Mouse (Mus musculus) midbrain, embryonic 12.5 days (tissue): ENCODE measurements around the gene Ly6g5c. TPM values are rescaled to one million over a fixed set of nuclear protein-coding genes. Genes with fewer than 3 reads are reported as not detected.

Experiments
- ATAC-seq: fragments of 200-750 bp; cut with Nextera tagmentation; 2 replicates; pipeline ENCODE4 v1.8.0; 2017; ENCODE audit warnings: low read depth, moderate TSS enrichment, moderate library complexity; ENCODE audit not compliant: low FRiP score
- H3K27ac ChIP-seq: fragments of 300-500 bp; sonication (generic); replicated peaks from 2 replicates; pipeline ENCODE4 v1.5.1; 2016; ENCODE audit warnings: mild to moderate bottlenecking
- H3K27me3 ChIP-seq: fragments of 300-500 bp; sonication (generic); 2 replicates; pipeline ENCODE4 v1.6.1; 2016; ENCODE audit warnings: mild to moderate bottlenecking
- H3K36me3 ChIP-seq: fragments of 300-500 bp; sonication (generic); 2 replicates; pipeline ENCODE4 v1.6.1; 2016
- H3K4me1 ChIP-seq: fragments of 300-500 bp; sonication (generic); 2 replicates; pipeline ENCODE4 v1.6.1; 2016
- H3K4me2 ChIP-seq: fragments of 300-500 bp; sonication (generic); replicated peaks from 2 replicates; pipeline ENCODE4 v1.6.1; 2016; ENCODE audit warnings: mild to moderate bottlenecking, moderate library complexity
- H3K4me3 ChIP-seq: fragments of 300-500 bp; sonication (generic); 2 replicates; pipeline ENCODE4 v1.5.1; 2016; ENCODE audit warnings: mild to moderate bottlenecking
- H3K9ac ChIP-seq: fragments of 300-500 bp; sonication (generic); replicated peaks from 2 replicates; pipeline ENCODE4 v1.6.1; 2016; ENCODE audit warnings: mild to moderate bottlenecking, moderate library complexity
- H3K9me3 ChIP-seq: fragments of 300-500 bp; sonication (generic); 2 replicates; pipeline ENCODE4 v1.6.1; 2016; ENCODE audit warnings: mild to moderate bottlenecking
- WGBS: fragments of 180-500 bp; shearing (Covaris S2); methylation state at CpG from one replicate; pipeline ENCODE4 v1.1.7; 2016; 5-methylcytosine and 5-hydroxymethylcytosine counted together
- polyA plus RNA-seq: library from polyadenylated mRNA; unstranded; fragments of >200 nt; fragmentation: Nextera tagmentation; extraction: Ambion mirVana; gene quantifications from 2 replicates; pipeline ENCODE4 v1.2.1, GENCODE M21; 2016

Ly6g5c gene
- polyA plus RNA-seq: not detected in 2 replicates

DNA sequence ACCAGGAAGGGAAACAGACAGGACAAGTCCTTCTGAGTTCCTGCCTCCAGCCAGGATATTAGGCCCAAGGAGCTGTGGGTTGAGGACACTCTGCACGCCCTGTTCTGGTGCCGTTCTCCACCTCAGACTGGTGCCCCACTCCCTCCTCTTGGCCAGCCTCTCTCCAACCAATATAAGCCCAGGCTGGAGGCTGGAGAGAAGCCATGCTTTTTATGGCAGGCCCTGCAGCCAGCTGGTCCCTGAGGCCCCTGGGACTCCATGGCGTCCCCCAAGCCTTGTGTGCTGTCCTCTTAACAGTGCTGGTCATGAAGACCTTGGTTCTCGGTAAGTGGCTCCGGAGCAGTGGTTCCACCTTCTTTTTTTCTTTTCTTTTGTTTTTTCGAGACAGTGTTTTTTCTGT is at the start of gene Ly6g5c:
TSS of gene Ly6g5c (plus strand) at position 183 of the 400 bp plus-strand sequence.
- no peak within 1 kb of the TSS for H3K9ac ChIP-seq
- no peaks in the 10 kb centered on the region for H3K9me3 ChIP-seq
- H3K27ac ChIP-seq: no peak within 1 kb of the TSS
- H3K4me2 ChIP-seq: no peak within 1 kb of the TSS
- H3K27me3 ChIP-seq: no peaks in the 10 kb centered on the region
- H3K4me1 ChIP-seq: peaks cover 10% of the 10 kb centered on the region
- 85% methylated on average over 6 of the region's 6 CpGs for WGBS
- ATAC-seq: no peak
- H3K36me3 ChIP-seq: peaks cover 8% of the 10 kb centered on the region; the same call in 1 of the 2 replicates
- H3K4me3 ChIP-seq: no peak within 1 kb of the TSS

GRCm38 (mm10) chr17:35058316-35058715 is 49.8 kb upstream of the Ly6g5c start:
- H3K9me3 ChIP-seq: 0 out of 2 replicates have a peak, but pooled peaks cover 4% of the 10 kb centered on the region
- H3K9ac ChIP-seq: peak overlapping the region; percentile 35
- peaks cover 24% of the 10 kb centered on the region for H3K4me1 ChIP-seq
- H3K27ac ChIP-seq: peak overlapping the region; percentile 88
- H3K4me2 ChIP-seq: peak overlapping the region; percentile 81; the same call in 1 of the 2 replicates
- peak; percentile 13 for ATAC-seq
- peaks cover 5% of the 10 kb centered on the region; the same call in 1 of the 2 replicates for H3K27me3 ChIP-seq
- H3K4me3 ChIP-seq: peak overlapping the region; percentile 68
- H3K36me3 ChIP-seq: peaks cover 63% of the 10 kb centered on the region
- 73% methylated on average over 9 of the region's 9 CpGs for WGBS

DNA sequence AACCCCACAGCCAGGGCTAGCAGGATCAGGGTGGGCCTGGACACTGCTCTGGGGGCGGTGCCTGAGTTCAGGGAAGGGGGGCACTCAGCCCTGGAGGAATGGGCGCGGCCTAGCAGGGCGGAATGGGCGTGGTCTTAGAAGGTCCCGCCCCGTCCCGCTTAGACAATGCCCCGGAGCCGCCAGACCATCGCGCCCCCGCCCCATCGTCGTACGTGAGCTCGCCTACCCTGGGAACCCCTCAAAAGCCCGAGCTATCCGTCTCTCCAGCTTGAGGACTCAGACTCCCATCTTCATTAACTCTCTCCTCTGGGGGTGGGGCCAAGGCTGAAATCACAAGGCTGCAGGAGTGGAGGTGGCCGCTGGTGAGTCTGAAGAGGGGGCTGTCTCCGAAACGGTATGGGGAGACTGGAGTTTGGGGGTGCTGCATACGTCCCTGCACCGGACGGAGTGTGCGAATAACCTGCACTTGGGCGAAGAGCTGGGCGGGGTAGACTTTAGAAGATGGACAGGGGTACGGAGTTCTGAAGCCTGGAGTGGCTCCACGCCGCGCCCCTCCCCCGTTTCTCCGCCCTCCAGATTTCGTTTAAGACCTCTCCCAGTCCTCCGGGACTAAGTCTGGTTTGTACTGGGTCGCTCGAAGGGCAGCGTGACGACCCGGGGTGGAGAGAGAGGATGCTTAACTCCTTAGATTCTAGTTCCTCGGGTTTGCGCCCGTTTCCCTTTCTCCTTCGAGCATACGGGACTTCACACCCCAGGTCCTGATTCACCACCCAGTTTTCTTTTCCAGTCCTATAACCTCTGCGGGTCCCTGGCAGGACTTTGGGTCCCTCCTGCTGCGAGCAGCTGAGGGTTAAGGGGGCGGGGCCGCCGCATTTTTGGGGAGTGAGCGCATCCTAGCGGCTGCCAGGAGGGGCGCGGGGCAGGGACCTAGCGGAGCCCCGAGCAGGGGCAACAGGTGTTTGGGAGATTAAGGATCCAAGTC is 48.9 kb upstream of the Ly6g5c start, which contains the start of gene Ddah2:
TSS of gene Ddah2 (plus strand) at position 125 of the 982 bp plus-strand sequence.
- peak; percentile 91 for ATAC-seq
- peak within 1 kb of the TSS; percentile 68 for H3K4me3 ChIP-seq
- under 1% methylated on average over 57 of the region's 57 CpGs for WGBS
- 0 out of 2 replicates have a peak, but pooled peaks cover 1% of the 10 kb centered on the region for H3K9me3 ChIP-seq
- H3K27me3 ChIP-seq: peaks cover 14% of the 10 kb centered on the region
- peak within 1 kb of the TSS; percentile 89 for H3K9ac ChIP-seq
- H3K4me1 ChIP-seq: peaks cover 27% of the 10 kb centered on the region
- H3K27ac ChIP-seq: peak within 1 kb of the TSS; percentile 88
- H3K36me3 ChIP-seq: peaks cover 58% of the 10 kb centered on the region
- H3K4me2 ChIP-seq: peak within 1 kb of the TSS; percentile 81

- Histone ChIP-seq H3K4me1 (peaks cover 36% of the 10 kb centered on the region), H3K9ac (peak overlapping the region; percentile 89), H3K4me2 (peak overlapping the region; percentile 81), H3K4me3 (peak overlapping the region; percentile 68), H3K27ac (no peak overlapping the region), H3K36me3 (peaks cover 52% of the 10 kb centered on the region), H3K27me3 (peaks cover 23% of the 10 kb centered on the region), H3K9me3 (no peaks in the 10 kb centered on the region)
- no peak for ATAC-seq
- 26% methylated on average over 14 of the region's 14 CpGs for WGBS
Observed at GRCm38 (mm10) chr17:35060071-35060470, 48.0 kb upstream of the Ly6g5c start.

GRCm38 (mm10) chr17:35060737-35061297 is 47.3 kb upstream of the Ly6g5c start:
- peaks cover 46% of the 10 kb centered on the region for H3K36me3 ChIP-seq
- peak overlapping the region; percentile 68 for H3K4me3 ChIP-seq
- peaks cover 30% of the 10 kb centered on the region for H3K27me3 ChIP-seq
- H3K4me1 ChIP-seq: peaks cover 43% of the 10 kb centered on the region
- H3K4me2 ChIP-seq: peak overlapping the region; percentile 81
- H3K27ac ChIP-seq: no peak overlapping the region
- H3K9ac ChIP-seq: peak overlapping the region; percentile 89
- no peaks in the 10 kb centered on the region for H3K9me3 ChIP-seq
- WGBS: 64% methylated on average over 22 of the region's 22 CpGs
- no peak for ATAC-seq

DNA sequence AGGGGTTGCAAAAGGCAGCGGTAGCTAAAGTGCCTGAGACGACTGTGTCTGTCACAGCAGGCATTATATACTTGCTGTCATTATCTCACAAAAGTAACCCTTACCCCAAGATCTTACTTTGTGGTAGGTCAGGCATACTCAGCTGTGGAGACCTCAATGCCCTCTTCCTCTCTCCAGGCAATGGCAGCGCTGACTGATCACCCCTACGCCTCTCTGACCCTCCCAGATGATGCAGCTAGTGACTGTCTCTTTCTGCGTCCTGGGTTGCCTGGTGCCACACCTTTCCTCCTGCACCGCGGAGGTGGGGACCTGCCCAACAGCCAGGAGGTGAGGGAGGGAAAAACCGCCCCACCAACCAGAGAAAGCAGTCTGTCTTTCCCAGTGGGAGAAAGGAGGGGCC is 46.8 kb upstream of the Ly6g5c start:
- 87% methylated on average over 8 of the region's 8 CpGs for WGBS
- H3K4me2 ChIP-seq: peak overlapping the region; percentile 81; the same call in 1 of the 2 replicates
- H3K9me3 ChIP-seq: no peaks in the 10 kb centered on the region
- ATAC-seq: no peak
- no peak overlapping the region for H3K27ac ChIP-seq
- peaks cover 35% of the 10 kb centered on the region for H3K27me3 ChIP-seq
- peaks cover 42% of the 10 kb centered on the region for H3K36me3 ChIP-seq
- H3K9ac ChIP-seq: 0 out of 2 replicates have a peak overlapping the region, but pooled peaks have one; percentile 11
- no peak overlapping the region for H3K4me3 ChIP-seq
- peaks cover 46% of the 10 kb centered on the region for H3K4me1 ChIP-seq

DNA sequence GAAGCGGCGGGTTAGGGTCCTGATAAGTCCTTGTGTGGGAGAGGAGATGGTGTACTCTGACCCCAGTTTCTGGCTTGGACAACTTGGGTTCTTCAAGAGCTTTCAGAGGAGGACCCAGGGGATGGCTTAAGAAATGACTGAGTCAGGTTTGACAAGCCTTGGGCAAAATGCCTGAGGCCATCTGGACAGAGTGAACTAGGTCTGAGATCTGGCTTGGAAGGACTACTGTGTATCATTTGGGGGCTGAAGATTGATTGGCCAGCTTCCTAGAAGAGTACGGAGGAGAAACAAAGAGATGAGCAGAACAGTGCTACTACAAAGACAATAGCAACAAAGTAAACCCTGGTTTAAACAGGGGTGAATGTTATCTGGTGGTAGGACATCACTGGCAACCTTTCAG is 44.6 kb upstream of the Ly6g5c start:
- H3K36me3 ChIP-seq: peaks cover 32% of the 10 kb centered on the region
- H3K27me3 ChIP-seq: peaks cover 48% of the 10 kb centered on the region
- no peak overlapping the region for H3K9ac ChIP-seq
- H3K4me2 ChIP-seq: no peak overlapping the region
- no peak for ATAC-seq
- no peak overlapping the region for H3K4me3 ChIP-seq
- H3K9me3 ChIP-seq: no peaks in the 10 kb centered on the region
- no peak overlapping the region for H3K27ac ChIP-seq
- 90% methylated on average over 3 of the region's 3 CpGs for WGBS
- H3K4me1 ChIP-seq: peaks cover 43% of the 10 kb centered on the region

GRCm38 (mm10) chr17:35064378-35064877 is 43.7 kb upstream of the Ly6g5c start:
- Histone ChIP-seq H3K9me3 (no peaks in the 10 kb centered on the region), H3K4me1 (peaks cover 41% of the 10 kb centered on the region), H3K36me3 (peaks cover 32% of the 10 kb centered on the region), H3K27ac (peak overlapping the region; percentile 22; the same call in 1 of the 2 replicates), H3K9ac (peak overlapping the region; percentile 47), H3K27me3 (peaks cover 48% of the 10 kb centered on the region), H3K4me2 (peak overlapping the region; percentile 55), H3K4me3 (no peak overlapping the region)
- no peak for ATAC-seq
- WGBS: 38% methylated on average over 10 of the region's 10 CpGs

DNA sequence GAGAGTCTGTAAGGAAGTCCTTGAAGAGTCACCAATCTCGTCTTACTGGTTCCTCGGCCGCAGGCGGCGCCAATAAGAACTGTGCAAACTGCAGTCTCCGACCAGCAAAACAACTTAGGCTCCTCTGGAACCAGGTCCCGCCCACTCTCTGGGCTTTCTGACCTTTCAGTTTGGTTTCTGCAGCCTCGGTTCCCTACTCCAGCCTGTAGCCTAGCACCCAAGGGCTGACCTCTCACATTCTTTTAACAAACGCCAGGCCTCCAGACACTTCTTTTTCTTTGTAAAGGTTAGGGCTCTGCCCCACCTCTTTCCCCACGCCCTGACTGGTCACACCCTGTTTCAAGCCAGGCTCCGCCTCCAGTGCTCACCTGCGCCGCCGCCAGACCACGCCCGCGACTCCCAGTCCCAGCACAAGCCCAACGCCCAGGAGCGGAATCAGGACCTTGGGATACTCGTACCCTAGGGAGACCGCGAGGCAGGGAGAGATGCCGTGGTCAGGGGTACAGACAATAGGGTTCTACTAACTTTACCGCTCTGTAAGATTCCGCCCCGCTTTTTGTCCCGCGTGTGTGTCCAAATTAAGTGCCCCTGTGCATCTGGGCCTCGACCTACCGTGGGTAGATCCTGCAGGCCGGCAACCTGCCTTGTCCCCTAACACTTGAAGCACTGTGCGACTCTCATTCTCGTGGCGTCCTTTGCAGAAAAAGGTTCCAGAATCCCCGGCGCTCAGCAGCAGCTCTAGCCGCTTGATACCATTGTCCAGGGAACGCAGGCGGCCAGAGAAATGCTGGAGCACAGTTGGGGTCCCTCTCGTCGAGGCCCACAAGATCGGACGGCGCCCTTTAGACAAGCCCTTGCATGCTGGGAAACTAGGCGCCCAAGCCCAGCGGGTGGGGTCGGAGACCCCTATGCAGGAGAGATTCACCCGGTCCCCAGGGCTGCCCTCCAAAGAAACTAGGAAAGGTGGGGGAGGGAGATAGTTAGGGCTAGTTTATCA is 42.8 kb upstream of the Ly6g5c start, which contains the start of gene Ly6g6c:
TSS of gene Ly6g6c (plus strand) at position 438 of the 997 bp plus-strand sequence.
- ATAC-seq: no peak
- Histone ChIP-seq H3K36me3 (peaks cover 30% of the 10 kb centered on the region), H3K4me3 (peak within 1 kb of the TSS; percentile 31), H3K27ac (peak within 1 kb of the TSS; percentile 22; the same call in 1 of the 2 replicates), H3K27me3 (peaks cover 48% of the 10 kb centered on the region), H3K4me1 (peaks cover 36% of the 10 kb centered on the region), H3K9ac (peak within 1 kb of the TSS; percentile 47), H3K9me3 (no peaks in the 10 kb centered on the region), H3K4me2 (peak within 1 kb of the TSS; percentile 55)
- WGBS: under 1% methylated on average over 48 of the region's 48 CpGs

DNA sequence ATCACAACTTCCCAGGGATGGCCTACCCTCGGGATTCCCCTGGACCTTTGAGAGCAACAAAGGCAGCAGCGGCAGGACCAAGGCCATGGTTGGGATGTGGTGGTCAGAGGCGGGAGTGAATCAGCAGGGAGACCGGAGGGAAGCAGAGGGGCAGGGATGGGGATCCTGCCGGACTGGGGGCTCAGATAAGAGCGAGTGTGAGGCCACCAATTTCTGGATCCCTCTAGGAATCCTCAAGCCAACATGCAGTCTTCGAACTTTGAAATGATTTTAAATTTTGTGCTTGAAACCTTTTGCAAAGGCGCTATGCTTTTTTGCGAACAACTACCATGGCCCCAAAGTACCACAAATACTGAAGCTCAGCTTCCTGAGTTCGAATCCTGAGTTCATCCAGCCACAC is 42.0 kb upstream of the Ly6g5c start, which contains the start of gene Mpig6b:
TSS of gene Mpig6b (minus strand) at position 101 of the 400 bp plus-strand sequence.
- H3K9ac ChIP-seq: peak within 1 kb of the TSS; percentile 44; the same call in 1 of the 2 replicates
- 45% methylated on average over 10 of the region's 10 CpGs for WGBS
- H3K36me3 ChIP-seq: peaks cover 22% of the 10 kb centered on the region
- peaks cover 48% of the 10 kb centered on the region for H3K27me3 ChIP-seq
- peaks cover 27% of the 10 kb centered on the region for H3K4me1 ChIP-seq
- H3K4me2 ChIP-seq: peak within 1 kb of the TSS; percentile 55
- H3K4me3 ChIP-seq: peak within 1 kb of the TSS; percentile 31
- no peaks in the 10 kb centered on the region for H3K9me3 ChIP-seq
- no peak within 1 kb of the TSS for H3K27ac ChIP-seq
- ATAC-seq: no peak
